Mouse (Mus musculus) mouse embryonic stem cell (cell line): ENCODE measurements around the gene Lin52.
"Not testable (repeated sequence)": the region's sequence is repeated elsewhere in the genome, so short reads cannot be mapped to it uniquely, and the experiment has no call there.

Experiments used
- in situ Hi-C, 2 experiments: fragments of 300-500 bp; cut with MboI; formaldehyde crosslinking; loops; 1 replicate in 1 of 2; 3 replicates in 1 of 2; pipeline ENCODE4 v1.14.3; 2019 to 2020; ENCODE audit warnings: low sequenced_read_pairs in 2 of 2, low pct_unique_long_range_greater_than_20kb in 1 of 2, mixed read lengths in 1 of 2; ENCODE audit not compliant: unreplicated experiment in 1 of 2

The Lin52 gene

DNA sequence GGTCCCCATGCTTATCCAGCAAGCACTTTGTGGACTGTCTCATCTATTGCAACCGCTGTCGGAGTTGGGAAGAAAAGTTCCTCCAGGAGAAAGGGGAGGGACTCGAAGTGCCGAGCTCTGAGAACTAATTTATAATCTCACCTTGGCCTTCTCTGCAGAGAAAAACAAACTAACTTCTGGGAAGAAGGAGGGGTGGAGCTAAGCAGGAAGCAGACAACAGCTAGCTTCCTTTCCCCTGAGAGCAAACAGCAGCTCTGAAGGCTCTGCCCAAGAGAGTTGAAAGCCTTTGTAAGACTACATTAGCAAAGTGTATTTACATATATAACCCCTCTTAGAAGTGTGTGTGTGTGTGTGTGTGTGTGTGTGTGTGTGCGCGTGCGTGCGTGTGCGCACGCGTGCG is 74.2 kb downstream of the Lin52 start:
- in situ Hi-C loops = no loop called here

DNA sequence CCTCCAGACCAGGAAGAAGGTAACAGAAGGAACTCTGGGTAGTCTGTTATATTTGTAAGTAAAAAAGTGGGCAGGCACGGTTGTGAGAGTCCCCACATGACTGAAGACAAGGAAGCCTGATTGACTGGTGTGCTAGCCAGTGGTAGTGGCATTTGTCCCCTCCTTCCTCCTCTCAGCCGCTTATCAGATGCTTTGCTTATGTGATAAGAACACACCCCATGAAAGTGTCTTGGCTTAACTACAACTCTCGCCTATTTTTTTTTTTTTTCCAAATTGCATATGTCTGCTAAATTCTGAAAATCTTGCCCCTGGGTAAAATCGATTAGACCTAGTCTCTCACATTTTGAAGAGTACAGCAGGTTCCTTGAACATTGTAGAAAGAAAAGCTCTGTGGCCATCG is 79.2 kb downstream of the Lin52 start:
- in situ Hi-C loops = no loop called here

DNA sequence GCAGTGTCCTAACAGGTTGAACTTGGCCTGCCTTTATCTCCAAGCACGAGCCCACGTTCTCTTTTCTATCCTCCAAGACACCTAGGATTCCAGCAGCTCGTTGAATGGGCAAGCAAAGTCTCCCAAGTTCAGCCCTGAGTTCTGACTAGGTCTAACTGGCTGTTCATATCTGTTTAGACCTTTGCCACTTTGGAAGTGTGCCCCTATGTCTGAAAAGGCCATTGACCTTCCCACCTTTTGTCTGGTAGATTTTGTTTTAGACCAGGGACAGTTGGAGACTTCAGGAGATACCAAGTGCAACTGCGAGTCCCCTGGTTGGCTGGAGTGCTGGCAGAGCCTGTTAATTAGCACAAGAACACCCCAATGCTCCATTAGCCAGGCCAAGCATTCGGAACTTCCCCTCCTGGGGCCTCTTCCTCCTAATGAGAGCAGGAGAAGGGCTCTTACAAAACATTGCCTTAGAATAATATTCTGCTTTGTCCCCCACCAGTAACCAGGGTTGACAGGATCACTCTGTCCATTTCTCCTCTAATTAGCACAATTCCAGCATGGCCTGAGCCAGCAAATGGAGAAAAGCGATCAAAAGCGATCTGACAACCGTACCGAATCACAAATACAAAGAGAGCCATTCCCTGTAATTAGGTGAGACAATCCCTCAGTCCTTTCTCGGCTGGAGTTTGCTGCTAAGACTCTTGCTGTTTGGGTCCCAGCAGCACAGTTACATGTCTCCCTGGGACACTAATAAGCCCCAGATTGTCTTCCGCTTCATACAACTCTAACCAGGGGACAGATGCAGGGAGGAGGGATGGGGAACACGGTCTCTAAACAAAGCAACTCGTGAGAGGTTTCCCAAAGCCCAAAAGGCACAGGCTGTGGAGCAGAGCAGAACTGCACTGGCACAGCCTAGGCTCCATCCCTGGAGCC is 80.9 kb downstream of the Lin52 start:
- in situ Hi-C loops = no loop called here

DNA sequence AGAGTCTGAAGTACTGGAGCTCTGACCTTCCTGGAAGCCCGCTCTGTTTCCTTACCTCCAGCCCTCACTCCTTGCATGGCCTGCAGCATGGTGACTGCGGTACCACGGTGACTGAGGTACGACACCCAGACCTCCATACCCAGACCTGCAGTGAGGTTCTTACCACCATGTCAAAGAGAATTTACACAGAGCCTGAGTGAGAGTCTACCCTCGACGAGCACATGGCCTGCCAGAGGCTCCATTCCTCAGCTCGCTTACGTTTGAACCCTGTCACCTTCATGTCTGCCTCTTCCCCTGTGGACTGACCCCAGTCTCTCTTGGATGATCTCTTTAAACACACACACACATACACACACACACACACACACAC is 81.6 kb downstream of the Lin52 start:
- in situ Hi-C loops = no loop called here

DNA sequence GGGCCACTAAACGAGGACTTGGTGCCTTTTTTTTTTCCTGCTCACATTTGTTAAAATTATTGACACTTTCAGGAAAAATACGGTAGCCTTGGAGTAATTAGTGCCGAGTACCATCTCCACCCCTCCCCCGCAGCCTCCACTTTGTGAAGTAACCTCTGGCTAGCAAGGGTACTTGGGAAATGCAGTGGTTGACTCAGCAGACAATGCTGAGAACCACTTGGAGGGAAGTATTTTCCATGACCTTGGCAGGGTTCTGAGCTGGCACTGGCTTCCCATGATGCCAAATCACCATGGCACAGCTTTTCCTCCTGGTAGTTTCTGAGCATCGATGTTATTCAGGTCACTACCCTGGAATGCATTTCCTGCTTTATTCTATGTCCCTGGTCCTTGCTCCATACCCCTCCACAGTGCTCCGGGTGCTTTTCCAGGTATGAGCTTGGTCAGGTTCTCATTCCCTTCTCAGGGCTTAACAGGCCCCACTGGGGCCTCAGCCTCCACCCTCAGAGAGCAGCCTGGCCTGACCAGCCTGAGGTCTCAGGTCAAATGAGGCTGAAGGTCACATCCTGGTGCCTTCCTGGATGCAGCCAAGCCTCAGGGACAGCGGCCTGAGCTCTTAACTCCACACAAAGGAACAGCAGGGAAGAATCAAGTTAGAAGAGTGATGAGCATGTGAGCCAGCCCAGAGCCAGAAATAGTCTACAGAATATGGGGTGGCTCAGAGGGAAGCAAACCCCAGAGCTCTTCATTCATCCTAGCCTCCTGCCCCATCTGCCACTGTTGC is 82.7 kb downstream of the Lin52 start:
- in situ Hi-C loops = no loop called here

DNA sequence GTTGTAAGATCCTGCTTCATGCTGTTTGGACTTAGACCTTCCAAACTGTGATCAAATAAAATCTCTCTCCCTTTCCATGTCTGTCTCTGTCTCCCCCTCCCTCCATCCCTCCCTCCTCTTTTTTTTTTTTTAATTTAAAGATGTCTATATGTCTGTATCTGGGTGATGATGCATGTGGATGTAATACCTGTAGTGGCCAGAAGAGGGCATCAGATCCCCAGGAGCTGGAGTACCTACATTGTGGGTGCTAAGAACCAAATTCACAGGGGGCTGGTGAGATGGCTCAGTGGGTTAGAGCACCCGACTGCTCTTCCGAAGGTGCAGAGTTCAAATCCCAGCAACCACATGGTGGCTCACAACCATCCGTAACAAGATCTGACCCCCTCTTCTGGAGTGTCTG is 88.3 kb downstream of the Lin52 start:
- in situ Hi-C loops = not testable (repeated sequence)

DNA sequence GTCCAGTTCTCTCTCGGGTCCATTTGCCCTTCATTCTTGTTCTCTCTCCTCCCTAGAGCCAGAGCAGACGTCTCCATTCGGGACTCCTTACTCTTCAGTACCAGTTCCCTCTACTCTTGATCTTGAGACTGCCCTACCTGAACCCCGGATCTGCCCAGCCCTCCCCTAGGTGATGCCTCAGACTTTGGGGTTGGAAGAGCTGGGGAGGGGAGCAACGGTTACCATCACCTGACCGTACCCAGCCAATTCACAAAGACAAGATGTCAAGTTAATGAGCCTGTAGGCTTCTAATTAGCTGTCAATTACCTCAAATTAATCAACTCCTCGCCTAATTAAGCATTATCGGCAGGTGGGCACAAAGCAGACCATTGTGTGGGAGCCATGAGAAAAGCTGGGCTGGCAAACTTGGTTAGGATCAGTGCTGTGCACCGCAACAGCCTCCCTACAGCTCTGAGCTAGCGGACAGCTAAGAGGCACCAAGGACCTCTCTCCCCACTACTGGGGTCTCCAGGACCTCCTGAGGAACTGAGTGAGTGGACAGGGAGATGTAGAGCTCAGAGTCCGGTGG is 90.3 kb downstream of the Lin52 start:
- in situ Hi-C loops = no loop called here

DNA sequence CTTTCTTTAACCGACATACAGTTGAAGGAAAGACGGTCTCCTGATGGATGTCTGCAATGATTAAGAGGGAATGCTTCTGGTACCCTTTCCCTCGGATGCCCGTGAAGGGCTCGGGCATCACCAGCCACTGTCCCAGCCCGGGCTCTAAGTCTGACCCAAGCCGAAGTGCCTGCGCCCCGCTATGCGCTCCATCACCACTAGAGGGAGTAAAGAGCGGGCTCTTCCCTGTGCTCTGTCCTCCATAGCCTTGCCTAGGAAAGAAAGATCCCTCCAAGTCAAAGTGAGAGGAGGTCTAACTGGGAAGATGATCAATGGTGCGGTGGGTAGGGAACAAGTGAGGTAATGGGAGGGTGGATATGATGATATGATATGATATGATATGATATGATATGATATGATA is 94.8 kb downstream of the Lin52 start:
- in situ Hi-C loops = no loop called here

DNA sequence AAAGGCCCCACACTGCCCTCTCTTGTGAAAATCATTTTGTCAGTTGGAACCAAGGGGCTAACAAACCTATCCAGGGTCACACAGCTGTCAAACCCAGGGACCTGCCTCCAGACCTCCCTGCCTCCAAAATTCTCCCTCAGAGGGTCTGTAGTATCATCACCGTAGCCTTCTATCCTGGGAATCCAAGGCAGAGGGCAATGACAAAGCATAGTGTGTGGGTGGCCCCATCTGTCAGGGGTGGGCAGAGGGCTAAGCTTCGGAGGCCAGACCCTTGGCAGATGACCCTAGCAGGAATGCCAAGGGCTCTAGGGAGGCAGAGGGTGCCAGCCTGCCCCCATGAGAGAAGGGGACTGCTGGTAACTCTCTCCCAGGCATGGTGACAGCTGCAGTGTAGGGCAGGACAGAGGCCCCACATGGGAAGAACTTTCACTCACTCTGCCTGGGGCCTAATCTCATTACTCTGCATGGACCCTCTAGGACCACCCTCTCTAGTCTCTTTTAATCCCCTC is 95.4 kb downstream of the Lin52 start:
- in situ Hi-C loops = no loop called here

DNA sequence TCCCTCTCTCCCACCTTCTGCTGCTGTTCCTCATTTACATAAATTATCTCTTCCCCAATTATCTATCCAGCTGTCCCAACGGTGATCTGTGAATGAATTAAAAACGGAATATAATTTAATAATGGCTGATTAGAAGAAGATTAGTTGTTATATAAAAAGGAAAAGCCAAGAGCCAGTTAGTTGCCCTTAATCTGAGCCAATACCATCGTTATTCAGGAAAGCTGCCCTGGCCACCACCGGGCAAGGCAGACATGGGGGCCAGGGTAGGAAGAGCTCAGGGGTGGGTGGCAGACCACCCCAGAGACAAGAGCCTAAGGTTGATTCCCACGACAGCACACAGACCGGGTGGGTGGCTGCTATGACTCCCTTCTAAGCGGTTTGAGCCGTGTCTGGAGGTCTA is 97.0 kb downstream of the Lin52 start:
- in situ Hi-C loops = no loop called here

DNA sequence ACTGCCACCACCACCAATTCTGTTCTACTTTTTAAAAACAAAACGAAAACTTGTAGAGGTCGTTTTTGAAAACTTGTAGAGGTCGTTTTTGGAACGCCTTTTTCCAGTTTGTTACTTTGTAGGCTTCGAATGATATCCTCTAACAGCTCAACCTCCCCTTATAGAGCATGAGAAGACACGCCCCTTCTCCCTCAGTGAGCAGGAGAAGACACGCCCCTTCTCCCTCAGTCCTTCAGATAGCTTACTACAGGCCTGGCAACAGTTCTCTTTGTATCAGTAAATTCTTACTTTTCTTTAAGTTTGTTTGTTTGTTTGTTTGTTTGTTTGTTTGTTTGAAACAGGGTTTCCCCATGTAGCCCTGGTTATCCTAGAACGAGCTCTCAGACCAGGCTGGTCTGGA is 104.0 kb downstream of the Lin52 start:
- in situ Hi-C loops = no loop called here

DNA sequence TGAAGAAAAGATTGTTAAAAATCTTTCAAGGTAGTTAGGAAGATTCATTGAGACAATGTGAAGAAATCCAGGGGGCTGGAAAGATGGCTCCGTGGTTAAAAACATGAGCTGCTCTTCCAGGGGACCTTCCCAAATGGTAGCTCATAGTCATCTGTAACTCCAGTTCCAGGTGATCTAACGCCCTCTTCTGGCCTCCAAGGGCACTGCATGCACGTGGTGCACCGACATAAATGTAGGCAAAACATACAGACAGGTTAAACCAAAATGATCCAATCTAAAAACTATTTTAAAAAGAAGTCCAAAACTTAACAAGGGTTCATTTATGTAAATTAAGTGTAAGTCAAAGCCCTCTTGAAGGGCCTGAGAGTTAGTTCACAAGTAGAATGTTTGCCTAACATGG is 111.3 kb downstream of the Lin52 start:
- in situ Hi-C loops = no loop called here

DNA sequence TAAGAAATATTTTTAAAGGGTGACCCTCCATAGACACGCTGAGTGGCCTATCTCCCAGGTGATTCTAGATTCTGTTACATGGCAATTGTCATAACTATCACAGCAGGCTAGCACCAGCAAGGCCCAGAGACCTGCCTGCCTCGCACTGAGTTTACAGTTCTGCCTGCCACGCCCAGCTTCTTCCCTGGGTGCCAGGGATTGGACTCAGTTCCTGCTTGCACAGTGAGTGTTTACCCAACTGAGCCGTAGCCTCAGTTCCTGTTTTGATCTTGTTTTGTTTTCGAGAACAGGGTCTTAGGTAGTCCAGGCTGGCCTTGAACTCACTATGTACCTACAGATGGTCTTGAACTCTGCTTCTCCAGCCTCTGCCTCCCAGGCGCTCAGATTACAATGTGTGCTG is 116.4 kb downstream of the Lin52 start:
- in situ Hi-C loops = no loop called here

DNA sequence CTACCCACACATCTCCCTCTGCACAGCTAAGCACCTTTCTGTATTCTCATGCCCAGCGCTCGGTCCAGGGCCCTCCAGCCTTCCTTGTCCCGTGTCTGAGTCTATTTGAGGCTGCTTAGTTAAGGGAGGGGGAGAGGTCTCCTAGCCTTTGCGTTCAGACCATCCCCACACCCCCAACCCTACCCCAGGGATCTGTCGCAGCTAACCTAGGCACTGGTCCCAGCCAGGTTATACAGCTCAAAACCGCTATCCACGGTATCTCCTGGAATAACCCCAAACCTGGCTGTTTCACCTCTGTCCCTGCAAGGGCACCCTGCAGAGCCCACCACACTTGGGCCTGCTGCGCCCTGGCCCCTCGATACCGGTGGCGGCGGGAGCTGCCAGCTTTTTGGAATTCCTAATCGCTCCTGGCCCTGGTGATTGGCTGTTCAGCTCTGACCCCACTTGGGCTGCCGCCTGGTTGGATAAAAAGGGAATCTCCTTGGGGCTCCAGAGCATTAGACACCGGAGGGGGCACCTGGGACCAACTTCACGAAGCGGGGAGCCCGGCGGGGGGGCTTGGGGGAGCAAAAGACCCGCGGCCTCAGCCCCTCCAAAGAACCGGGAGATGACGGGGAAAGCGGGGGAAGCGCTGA is 118.2 kb downstream of the Lin52 start, which contains the start of gene Vsx2:
Gene Vsx2 (plus strand): TSS at position 427 of the 635 bp plus-strand sequence.
- in situ Hi-C loops = no loop called here

DNA sequence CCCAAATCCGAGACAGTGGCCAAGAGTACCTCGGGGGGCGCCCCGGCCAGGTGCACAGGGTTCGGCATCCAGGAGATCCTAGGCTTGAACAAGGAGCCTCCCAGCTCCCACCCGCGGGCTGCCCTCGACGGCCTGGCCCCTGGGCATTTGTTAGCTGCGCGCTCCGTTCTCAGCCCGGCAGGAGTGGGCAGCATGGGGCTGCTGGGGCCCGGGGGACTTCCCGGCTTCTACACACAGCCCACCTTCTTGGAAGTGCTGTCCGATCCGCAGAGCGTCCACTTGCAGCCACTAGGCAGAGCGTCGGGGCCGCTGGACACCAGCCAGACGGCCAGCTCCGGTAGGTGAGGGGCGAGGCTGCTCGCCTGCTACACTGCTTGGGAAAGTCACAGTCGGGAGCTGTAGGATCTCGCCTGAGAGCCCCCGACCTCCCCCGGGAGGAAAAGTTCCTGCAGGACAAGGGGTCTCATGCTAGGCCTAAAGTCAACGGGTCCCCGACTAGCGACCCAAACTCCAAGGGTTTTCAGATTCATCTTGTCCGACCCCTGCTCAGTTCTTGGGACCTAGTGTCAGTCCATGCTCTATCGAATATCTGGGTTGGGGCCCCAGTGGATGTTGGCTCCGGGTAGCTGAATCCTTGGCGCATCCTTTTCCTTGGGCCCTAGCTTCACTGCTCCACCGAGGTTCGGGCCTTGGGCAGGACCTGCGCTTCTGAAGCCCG is 118.9 kb downstream of the Lin52 start:
- in situ Hi-C loops = no loop called here

DNA sequence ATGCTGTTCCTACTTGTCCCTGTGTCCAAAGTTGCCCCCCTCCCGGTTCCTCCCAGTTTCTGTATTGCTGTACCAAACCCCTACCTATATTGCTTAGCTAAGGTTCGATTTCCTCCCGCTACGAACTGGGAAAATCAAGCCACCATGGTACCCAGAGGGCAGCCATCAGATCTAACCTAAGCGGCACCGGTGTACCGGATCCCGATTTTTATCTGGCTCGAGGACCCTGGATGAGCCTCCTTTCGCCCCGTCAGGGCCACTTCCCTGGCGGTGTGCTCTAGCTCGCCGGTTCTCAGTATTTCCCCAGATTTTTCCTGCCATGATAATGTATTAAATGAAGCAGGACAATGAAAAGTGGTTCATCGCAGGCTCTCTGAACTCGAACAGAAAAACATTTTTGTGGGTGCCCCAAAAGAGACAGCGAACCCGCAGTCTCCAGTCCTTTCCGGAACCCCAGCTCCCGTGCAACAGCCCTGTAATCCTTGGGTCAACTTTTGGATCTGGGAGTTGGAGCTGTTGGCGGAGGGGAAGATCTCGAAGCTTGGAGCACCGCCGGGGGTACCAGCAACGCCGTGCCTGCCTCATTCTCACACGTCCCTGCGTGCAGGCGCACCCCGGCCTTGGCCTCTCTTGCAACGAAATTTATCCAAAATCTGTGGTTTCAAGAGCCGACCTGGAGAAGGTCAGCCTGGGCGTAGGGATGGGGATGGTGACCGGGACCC is 119.6 kb downstream of the Lin52 start:
- in situ Hi-C loops = no loop called here

DNA sequence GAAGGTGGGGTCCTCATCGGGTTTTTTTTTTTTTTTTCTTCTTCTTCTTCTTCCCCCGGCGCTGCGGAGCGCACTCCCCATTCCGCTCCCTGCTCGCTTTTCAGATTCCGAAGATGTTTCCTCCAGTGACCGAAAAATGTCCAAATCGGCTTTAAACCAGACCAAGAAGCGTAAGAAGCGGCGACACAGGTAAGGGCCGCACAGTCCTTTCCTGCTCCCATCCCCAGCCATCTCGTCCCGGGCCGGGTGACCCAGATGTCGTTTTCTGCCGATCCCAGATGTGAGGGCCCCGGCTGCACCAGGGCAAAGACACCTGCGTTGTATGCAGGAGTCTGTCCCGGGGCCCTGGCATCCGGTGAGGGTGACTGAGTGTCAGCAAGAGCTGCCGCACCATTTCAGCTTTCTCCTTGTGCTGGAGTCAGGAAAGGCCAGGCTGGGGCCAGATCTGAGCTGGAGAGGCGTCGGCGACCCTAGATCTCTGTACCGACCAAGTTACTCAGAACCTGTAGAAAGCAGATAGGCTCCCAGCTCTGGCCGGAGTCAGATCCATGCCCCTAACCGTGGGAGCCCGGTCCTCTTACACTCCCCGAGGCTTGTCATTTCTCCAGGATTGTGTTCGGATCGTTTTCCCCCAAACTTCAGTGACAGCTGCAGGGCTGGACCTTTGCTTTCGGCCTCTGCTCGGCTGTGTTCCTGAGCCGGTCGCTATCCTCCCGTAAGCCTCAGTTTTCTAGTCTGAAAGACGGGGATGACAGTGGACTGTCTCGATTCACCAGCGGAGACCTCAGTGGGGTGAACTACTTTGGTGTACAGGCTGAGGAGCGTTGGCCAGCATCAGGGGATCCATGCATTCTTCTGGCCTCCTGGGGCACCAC is 120.5 kb downstream of the Lin52 start:
- in situ Hi-C loops = no loop called here
